Mouse (Mus musculus) 416B (cell line): ENCODE results near the gene Zdhhc5.
"Not testable (repeated sequence)": the region's sequence is repeated elsewhere in the genome, so short reads cannot be mapped to it uniquely, and the experiment has no call there.

Experiments used
- DNase-seq: peaks from one replicate; pipeline ENCODE4 v3.0.0; 2011; ENCODE audit warnings: low read depth

Zdhhc5 gene

GRCm38 (mm10) chr2:84734919-84735318 lies 19.9 kb upstream of the Zdhhc5 start:
- no peak for DNase-seq

- no peak for DNase-seq
Measured at GRCm38 (mm10) chr2:84734351-84734864, 19.4 kb upstream of the Zdhhc5 start.

GRCm38 (mm10) chr2:84733579-84734300 lies 18.8 kb upstream of the Zdhhc5 start, which contains the start of gene Ypel4:
Ypel4 (plus strand) TSS chr2:84734058.
- DNase-seq = peak; percentile 26

- DNase-seq = no peak
Measured at GRCm38 (mm10) chr2:84732394-84732793, 17.4 kb upstream of the Zdhhc5 start.

GRCm38 (mm10) chr2:84731206-84731605 lies 16.2 kb upstream of the Zdhhc5 start:
- DNase-seq = no peak

GRCm38 (mm10) chr2:84728191-84728590 lies 13.2 kb upstream of the Zdhhc5 start:
- not testable (repeated sequence) for DNase-seq

- DNase-seq = peak; percentile 99
Measured at GRCm38 (mm10) chr2:84727172-84727858, 12.3 kb upstream of the Zdhhc5 start, which contains the start of gene Clp1. Clp1 (minus strand) TSS chr2:84727350.

GRCm38 (mm10) chr2:84726716-84727115 lies 11.7 kb upstream of the Zdhhc5 start:
- peak; percentile 15 for DNase-seq

- no peak for DNase-seq
Measured at GRCm38 (mm10) chr2:84725770-84726169, 10.8 kb upstream of the Zdhhc5 start.

- no peak for DNase-seq
Measured at GRCm38 (mm10) chr2:84723856-84724255, 8.9 kb upstream of the Zdhhc5 start.

- no peak for DNase-seq
Measured at GRCm38 (mm10) chr2:84721182-84721581, 6.2 kb upstream of the Zdhhc5 start.

- DNase-seq = no peak
Measured at GRCm38 (mm10) chr2:84720718-84721117, 5.7 kb upstream of the Zdhhc5 start.

- no peak for DNase-seq
Measured at GRCm38 (mm10) chr2:84717357-84717756, 2.4 kb upstream of the Zdhhc5 start.

- DNase-seq = peak; percentile 59
Measured at GRCm38 (mm10) chr2:84716423-84717355, 1.7 kb upstream of the Zdhhc5 start.

GRCm38 (mm10) chr2:84715562-84716361 lies 782 bp upstream of the Zdhhc5 start:
- peak; percentile 99 for DNase-seq

- no peak for DNase-seq
Measured at GRCm38 (mm10) chr2:84714422-84714810, 564 bp downstream of the Zdhhc5 start.

GRCm38 (mm10) chr2:84711898-84712297 lies 3.1 kb downstream of the Zdhhc5 start:
- DNase-seq = no peak

- no peak for DNase-seq
Measured at GRCm38 (mm10) chr2:84707523-84707922, 7.5 kb downstream of the Zdhhc5 start.

GRCm38 (mm10) chr2:84705295-84705694 lies 9.7 kb downstream of the Zdhhc5 start:
- DNase-seq = peak; percentile 14

- no peak for DNase-seq
Measured at GRCm38 (mm10) chr2:84704329-84704728, 10.7 kb downstream of the Zdhhc5 start.

- DNase-seq = no peak
Measured at GRCm38 (mm10) chr2:84703497-84703896, 11.5 kb downstream of the Zdhhc5 start.
